Mouse (Mus musculus): ENCODE results near the gene Snx7.

Gene Snx7

DNA sequence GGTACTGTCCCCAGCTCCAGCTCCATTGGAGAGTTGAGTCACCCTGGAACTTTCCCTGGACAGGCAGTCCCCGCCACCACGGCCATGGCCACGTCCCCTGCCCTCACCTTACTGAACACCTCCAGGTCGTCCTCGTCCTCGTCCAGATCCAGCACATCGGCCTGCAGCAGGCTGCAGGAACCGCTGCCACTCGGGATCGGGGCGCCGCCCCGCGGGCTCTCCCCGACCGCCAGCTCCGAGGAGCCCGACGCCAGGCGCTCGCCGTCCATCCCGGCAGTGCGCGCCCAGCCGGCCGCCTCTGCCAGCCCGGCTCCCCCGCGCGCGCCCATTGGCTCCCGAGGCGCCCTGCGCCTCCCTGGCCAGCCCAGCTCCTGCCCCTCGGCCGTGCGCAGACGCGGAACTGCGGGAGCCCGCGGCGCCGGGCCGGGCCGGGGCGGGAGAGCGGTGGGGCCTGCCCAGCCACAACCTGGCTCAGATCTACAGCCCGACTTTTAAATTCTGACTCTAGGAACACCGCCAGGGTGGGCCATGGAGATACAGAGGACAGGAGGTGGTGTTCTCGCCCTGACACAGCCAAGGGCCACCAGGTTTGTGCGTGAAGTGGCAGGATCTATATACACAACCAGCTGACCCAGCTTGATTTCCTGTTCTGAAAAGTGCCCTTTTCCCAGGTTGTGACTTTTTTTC lies at the start of gene Snx7:
Gene Snx7, minus strand, starts transcription at position 300 of the 687 bp plus-strand sequence.
- in situ Hi-C loops (cut with MboI): no loop called here

DNA sequence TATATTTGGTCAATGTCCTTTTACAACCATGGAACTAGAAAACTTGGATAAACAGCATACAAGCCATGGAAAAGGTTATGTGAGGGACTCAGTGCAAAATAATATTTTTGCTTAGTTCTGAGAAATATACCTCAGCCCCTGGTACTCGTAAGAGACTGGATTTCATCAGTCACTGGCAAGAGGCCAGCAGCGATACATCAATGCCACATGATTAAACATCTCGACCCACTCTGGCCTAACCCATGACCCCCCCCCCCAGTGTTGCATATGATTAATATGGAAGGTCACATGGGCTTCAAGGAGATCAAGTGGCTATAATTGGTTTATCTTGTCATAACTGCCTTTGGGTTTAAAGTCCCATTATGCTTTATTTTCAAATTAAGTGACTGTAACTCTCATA lies 46.7 kb upstream of the Snx7 start:
- in situ Hi-C loops (cut with MboI): no loop called here

DNA sequence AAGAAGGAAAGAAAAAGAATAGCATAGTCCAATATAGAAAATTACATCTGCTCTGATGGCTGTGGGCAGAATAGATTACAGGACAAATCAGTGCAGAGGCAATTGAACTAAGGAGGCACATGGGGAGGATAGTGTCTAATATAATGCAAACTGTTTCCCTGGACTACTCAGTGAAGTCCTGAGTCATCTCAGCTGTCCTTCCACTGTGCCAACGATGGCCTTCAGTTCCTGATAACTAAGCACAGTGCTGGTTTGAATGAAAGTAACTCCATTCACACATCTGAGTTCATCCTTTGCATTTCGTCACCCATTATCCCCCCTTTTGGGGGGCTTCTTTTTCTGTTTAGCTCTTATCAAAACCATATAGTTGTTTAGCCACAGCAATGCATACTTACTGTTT lies 25.0 kb upstream of the Snx7 start:
- in situ Hi-C loops (cut with MboI): no loop called here

DNA sequence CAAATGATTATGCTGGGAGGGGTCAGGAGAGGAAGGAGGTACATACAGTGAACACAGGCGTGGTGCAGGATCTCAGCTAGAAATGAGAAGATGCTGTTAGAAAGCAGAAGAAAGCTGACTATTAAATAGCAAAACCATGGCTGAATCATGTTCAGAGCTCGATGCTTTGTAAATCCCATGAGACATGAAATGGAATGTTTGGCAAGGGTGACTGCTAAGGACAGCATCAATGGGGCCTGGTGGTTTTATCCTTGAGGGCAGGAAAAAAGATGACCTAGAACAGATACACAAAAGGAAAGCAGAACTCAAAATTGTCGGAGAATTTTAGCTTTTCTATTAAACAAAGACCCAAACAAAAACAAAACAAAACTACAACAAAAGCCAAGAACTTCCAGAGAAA lies 6.7 kb upstream of the Snx7 start:
- in situ Hi-C loops (cut with MboI): no loop called here

DNA sequence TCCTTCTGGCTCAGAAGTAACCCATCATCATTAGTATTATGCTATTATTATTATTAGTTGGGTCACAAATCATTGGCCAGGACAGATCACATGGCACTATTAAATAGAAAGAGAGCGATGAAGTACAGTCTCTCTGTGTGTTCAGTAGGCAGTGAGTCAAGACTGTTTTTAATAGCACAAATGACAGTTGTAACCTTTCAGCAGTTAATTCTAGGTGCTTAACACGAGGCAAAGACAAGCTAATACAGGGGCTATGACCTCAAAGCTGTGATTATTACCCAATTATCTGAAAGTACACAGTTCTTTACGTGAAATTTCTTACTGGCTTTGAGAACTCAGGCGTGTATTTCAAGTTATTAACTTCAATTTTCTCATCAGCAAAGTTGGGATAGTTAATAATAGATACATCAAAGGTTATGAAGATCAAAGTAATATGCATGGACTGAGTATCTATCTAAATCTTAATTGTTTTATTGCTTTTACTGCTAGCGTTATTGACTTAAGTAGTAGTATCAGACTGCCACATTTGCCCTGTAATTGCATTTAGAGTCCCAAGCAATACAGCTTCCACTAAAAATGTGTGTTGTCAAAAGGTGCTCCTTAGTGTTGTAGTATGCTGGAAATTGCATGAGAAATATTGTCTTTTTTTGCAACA lies 4.6 kb upstream of the Snx7 start:
- in situ Hi-C loops (cut with MboI): no loop called here

DNA sequence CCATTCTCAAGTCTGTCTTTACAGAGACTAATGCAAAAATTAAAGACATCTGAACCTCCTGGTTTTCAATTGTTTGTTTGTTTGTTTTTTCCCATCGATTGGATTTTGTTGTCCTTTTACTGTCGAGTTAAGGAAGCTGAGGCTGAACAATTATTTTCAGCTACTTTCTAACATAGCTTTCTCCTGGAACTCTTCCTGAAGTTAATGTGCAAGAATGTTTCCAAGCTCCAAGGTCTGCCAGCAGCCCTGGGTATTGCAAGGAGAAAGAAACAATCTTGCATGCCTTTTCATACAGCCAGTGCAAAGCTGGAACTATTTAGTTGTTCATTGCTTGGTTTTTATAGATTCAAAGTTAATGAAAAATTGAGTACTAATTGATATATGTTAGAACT lies 584 bp upstream of the Snx7 start:
- in situ Hi-C loops (cut with MboI): no loop called here

DNA sequence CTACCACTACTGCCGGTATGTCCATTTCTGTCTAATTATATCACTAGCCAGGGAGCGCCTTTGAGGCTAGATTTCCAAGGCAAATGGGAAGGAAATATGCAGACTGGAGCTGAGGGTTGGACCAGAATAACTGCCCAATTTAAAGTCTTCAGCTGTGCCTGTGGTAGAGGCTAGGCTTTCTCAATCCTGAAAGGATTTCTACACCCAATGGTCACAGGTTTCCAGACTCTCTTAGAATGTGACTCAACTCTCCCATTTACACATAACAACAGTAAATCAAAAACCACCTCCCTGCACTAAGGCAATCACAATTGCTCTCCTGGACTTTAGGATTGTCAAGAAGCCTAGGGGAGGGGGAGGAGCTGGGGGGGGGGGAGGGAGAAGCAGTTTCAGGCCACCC lies 645 bp downstream of the Snx7 start:
- in situ Hi-C loops (cut with MboI): no loop called here

DNA sequence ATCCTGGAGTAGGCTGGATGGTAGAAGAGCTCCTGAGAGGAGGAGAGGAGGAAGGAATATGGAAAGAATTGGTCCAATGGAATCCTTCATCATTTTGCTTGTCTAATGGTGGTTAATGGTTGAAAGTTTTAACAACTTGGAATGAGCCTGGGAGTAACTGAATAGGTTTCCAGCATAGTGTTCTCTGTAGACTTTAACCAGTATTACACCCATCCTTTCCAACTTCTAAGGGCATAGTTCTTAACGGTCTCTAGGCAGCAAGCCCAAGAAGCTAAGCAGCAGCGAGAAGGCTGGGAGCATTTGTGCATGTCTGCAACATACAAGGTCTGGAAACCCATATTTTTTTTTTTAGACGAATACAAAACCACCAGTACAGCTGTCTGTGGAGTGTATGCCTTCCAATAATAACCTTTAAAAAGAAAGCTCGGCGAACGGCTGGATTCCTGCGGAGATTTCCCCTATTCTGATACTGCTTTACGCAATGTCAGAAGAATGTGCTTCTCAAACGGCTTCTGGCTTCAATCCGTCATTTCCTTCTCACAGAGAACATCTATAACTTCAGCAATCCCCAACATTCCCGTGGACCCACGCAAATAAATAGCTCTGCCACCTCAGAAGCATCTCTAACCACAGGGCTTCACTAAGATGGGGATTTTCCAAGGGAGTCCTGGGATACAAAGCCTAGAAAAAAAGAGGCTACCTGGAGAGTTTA lies 1.9 kb downstream of the Snx7 start:
- in situ Hi-C loops (cut with MboI): no loop called here

DNA sequence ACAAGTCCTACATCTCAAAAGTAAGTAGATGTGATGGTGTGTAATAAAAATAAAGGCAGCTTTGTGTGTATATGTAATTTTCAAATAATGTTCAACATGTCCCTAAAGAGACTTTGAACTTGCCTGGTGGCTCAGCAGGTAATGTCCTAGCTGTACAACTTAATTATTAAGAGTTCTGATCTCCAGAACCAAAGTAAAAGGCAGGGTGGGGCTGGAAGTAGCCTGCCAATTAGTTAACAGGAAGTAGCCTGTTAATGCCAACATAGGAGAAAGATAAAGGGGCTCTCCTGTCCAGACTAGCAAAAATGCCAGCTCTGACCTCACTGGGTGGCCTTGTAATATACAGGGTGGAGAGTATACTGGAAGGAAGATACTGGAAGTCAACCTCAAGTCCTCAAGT lies 3.1 kb downstream of the Snx7 start:
- in situ Hi-C loops (cut with MboI): no loop called here

DNA sequence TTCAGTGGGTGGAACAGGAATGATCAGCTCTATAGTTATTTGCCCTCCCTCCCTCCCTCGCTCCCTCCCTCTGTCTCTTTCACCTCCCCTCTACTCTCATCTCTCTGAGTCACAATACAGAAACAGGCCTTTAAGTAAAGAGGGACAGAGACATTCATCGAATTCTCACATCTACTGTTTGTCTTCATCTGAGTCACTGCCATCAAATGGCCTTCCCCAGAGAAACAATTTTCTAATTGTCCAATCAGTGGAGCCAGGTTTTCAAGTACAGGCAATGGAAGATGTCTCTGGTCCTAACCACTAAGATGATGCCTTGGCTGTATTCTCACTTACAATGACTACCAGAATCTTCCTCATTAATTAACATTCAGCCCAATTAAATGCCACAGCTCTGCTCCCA lies 5.8 kb downstream of the Snx7 start:
- in situ Hi-C loops (cut with MboI): no loop called here

DNA sequence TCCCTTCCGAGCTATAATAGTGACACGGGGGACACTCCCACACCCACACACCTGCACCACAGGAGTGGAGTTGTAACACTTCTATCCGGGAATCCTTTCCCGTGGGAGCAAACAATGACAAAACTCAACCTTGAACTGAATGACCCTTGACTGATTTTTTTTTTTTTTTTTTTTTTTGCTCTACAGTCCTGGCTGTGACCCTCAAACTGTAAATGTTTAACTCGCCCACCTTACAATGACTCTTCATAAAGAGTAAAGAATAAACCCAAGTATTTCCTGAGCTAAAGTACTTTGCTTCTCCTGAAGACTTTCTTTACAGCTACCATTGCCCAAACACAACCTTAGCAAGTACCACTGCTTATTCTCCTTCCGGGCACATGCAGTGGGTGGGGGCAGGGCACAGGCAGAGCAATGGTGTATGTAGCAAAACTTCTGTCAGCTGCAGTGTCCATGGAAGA lies 6.7 kb downstream of the Snx7 start:
- in situ Hi-C loops (cut with MboI): no loop called here

DNA sequence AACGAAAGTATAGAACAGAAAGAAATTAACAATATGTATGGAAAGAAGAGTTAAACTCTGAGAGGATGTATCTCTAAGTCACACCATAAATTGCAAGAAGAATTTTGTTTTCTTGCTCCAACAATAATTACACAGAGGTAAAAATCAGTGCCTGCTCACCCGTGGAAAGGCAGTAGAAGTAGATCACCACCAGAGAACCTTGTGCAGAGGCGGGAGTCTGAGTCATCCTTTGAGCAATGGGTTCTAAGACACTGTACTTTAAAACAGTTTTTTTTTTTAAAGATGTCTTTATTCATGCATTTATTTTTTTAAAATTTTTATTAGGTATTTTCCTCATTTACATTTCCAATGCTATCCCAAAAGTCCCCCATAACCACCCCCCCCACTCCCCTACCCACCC lies 9.7 kb downstream of the Snx7 start:
- in situ Hi-C loops (cut with MboI): no loop called here

DNA sequence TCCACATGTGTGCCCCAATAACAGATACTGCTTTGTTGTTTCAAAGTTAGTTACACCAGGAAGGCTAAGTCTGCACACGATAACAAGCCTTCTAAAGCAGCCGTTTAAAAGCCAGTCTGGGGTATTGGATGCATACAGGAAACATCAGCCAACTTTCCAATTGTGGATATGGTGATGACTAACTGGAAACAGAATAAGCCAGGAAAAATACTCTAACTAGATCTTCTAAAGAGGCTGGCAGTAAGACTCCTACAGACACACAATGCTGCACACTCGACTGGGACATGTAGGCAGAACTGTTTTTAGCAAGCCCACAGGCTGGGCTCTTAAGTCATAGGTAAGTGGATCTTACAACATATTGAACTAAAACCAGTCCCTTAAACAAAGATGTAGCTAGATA lies 15.0 kb downstream of the Snx7 start:
- in situ Hi-C loops (cut with MboI): no loop called here

DNA sequence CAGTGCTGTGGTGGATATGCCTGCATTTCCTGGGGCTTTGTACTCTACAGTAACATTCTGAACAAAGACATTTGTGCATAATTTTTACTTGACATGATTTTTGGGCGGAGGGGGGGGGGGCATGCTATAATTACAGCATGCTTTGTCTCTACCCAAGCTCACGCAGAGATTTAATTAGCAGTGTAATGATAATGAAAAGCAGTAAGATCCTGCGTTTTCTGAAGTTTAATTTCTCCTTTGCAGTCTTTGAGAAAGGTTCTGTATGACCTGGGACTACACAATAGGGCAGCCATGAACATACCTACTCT lies 16.7 kb downstream of the Snx7 start:
- in situ Hi-C loops (cut with MboI): no loop called here

DNA sequence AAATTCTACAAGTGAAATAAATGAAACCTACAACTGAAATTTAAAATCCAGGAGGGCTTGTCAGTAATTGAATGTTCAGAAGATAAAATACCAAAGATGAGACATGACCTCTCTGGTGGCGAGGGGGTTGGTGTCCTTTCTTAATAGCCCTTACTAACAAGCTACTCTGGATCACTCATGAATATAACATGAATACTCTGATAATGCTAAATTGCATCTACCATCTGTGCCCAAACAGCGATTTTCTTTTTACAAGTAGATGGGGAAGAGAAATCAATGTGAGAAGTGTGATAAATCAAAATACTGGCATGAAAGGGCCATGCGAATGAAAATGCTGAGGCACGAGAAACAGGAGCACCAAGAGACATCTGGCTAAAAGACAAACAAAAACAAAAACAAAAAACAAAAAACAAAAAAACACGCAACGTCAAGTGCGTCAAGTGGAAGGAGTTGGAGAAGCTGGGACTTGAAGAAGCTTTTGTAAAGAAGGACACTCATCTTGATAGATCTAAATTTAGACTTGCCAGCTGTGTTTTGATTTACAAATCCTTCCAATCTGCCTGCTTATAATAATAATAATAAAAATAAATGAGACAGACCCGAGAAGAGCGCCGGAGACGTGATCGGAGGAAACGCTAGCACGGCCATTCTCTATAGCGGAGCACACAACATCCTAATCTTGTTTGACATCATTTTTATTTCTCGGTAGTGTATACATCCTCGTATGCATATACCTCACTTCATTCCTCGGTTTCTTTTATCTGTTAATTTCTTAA lies 17.3 kb downstream of the Snx7 start:
- in situ Hi-C loops (cut with MboI): no loop called here

DNA sequence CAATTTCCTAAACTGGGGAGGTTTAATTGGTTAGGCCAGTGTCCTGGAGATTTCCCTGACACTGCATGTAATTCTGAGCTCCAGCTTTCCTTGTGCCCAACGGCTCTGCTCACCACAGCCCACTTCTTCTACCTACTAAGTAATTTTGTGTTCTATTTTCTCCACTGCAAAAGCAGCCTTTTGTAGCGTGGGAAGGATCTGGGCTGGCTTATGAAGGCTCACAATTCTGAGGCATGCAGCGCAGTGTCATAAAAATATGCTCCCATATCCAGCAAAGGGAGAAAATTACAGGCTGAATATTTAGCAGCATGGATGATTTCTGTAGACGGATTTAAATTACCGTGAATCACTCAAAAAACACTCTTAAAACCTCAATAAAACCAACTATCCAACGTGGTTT lies 19.9 kb downstream of the Snx7 start:
- in situ Hi-C loops (cut with MboI): no loop called here

DNA sequence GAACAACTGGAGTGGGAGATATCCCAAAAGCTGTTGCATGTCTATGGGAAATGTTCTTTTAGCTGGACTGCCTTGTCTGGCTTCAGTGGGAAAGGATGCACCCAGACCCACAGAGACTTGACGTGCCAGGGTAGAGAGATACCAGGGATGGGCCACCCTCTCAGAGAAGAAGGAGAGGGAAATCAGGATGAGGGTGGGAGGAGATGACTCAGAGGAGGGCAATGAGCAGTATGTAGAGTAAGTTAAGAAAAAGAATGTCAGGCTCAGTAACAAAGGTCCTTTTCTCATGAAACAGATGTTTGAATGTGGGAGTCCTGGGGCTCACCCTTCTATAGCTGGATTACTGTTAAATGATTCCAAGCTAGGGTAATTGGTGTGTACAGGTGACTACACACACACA lies 26.1 kb downstream of the Snx7 start:
- in situ Hi-C loops (cut with MboI): no loop called here

DNA sequence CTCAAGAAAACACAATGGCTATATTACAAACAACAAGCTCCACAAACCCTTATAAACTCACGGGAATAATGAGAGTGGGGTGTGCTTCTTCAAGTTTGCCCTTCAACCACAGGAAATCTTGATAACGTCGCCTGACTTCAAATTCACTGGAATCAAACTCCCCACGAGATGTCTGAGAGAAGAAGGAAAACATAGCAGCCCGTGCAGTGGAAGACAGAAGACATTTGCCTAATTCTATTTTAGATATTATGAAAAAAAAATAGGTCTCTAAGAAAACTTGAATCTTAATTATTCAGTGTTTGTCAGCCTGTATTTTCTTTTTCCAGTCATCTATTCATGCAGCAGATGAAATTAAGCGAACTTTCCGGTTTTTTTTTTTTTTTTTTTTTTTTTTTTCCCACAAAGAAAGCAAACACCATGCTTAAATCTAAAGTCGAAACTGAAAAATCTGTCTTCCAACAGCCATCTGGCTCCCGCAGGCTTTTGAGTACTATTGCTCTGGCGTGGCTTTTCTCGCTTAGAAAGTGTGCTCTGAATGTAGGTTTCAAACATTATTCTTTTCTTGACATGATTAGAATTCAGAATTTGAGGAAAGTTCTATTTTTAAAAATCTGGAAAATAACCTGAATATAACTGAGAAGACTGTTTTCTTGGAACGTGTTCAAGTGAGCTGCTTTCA lies 28.7 kb downstream of the Snx7 start:
- in situ Hi-C loops (cut with MboI): no loop called here

DNA sequence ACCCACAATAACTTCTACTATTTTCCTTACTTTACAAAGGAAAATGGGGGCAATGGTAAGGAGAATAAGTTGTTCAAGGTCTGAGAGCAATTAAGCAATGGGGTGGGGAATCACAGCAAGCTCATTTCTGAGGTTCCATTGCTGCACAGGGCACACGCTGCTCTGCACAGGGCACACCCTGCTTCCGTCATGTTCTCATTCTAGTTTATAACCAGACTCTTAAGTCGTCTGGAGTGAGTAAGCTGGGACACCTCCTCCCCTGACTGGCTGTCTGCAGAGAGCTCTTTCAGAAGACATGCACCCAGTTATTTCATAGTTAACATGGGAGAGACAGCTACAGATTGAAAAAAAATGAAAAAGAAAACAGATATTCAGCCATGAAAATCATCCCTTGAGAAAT lies 30.7 kb downstream of the Snx7 start:
- in situ Hi-C loops (cut with MboI): no loop called here

DNA sequence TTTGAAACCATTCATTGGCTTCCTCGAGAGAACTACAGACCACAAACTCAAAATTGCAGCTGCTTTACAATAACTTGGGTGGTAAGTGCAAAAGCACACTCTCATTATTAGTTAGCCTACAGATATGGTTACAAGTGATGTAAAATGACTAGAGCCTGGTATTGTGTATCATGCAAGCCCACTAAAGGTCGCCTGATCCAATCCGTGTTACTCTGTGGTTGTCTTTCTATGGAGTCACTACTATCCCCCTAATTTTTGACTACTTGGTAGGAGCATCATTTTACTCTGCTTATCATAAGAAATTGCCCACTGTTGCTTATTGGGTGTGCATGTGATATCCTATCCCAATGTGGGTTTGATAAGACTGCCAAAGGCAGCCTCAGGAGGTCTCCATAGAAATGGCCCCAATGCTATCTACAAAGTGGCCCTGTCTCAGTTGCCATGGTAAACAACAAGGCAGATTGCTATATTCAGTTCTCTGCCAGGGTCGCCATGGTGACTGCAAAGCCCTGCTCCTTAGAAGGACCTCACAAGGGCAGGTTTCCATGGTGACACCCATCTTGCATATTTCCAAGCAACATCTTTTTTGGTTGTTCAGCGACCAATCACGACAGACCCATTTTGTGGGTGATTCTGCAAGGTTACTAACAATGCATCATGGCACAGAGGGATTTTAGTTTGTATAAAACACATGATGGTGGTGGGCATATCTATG lies 42.1 kb downstream of the Snx7 start:
- in situ Hi-C loops (cut with MboI): no loop called here

DNA sequence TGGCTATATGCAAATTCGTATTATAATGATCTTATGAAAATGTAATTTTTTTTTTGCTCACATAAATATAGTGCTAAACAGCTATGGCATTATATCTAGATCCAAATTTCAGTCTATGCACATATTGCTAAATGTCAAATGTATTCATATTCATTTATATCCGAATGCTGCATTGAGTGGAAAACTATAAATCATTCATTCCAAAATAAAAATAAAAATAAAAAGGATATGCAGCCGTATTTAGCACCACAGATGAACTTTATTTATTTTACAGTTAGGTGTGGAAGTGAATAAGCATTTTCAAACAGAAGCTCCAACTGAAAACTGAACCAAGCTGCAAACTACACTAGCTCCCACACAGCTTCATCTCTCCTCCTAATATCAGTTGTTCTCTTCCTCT lies 45.5 kb downstream of the Snx7 start:
- in situ Hi-C loops (cut with MboI): no loop called here

Data from mature B cell (primary cell).